Mouse (Mus musculus) embryo, embryonic 10.5 days (tissue): ENCODE measurements around the gene Flna.
A peak's percentile ranks its signal among the peaks of the same experiment; 100 is the strongest.

ENCODE experiments used
- DNase-seq: peaks from one replicate; pipeline ENCODE4 v3.0.0-alpha.2; 2015; ENCODE audit warnings: low spot score

The Flna gene

GRCm38 (mm10) chrX:74249615-74250014, at the start of gene Flna:
TSS of gene Flna (minus strand) at chrX:74249820.
- peak; percentile 61 for DNase-seq

DNA sequence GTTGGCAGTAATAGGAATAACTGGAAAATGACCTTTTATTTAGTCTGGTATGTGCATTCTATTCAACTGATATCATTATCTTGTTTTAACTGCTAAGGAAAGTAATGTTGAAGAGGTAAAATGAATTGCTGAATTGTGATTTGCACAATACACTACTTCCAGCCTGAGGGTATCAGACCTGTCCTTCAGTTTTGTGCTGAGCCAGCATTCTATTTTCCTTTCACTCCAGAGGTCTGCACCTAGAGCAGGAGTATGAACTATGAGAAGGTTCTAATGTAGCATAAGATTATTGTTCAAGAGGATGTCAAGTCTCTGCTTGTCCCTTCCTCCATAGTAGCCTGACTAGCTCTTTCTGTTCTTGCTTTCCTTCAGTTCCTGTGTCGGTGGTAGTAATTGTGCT, 48.7 kb upstream of the Flna start:
- no peak for DNase-seq

DNA sequence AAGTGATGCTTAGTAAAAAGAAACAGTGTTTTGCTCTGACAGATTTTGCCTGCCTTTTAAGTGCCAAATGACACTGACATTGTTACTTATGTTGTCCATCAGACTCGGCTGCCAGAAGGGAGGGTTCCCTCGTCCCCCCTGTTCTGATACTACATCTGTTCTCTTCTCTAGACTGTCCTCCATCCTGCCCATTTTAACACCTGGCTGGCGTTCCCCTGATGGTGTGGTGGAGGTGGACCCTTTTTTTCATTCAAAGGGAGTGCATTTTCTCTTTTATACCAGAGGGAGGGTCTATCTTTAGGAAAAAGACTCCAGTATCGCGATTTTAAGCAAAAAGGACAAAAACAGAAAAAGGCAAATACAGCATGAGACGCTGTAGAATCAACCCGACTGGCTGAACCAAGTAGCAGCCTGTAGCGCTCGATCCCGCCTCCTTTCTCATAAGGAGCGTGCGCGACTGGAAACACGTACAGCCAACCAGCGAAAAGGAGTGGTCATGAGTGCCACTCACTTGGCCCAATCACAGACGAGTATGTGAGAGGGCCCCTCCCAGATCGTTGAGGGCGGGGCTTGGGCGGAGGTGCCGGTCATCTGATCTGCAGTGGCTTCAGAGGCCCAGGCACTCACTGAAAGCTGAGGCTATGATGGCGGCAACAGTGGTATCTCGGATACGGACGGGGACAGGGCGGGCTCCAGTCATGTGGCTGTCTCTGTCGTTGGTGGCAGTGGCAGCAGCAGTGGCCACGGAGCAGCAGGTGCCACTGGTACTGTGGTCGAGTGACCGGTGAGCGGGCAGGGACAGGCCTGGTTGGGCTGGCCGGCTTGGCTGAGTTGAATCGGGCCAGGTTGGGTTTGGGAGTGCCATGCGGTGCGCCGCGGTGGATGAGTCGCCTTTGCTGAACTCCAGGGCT, 47.2 kb upstream of the Flna start, which contains the start of gene Atp6ap1:
Gene Atp6ap1 (plus strand): TSS at position 560 of the 911 bp plus-strand sequence.
- peak; percentile 95 for DNase-seq

DNA sequence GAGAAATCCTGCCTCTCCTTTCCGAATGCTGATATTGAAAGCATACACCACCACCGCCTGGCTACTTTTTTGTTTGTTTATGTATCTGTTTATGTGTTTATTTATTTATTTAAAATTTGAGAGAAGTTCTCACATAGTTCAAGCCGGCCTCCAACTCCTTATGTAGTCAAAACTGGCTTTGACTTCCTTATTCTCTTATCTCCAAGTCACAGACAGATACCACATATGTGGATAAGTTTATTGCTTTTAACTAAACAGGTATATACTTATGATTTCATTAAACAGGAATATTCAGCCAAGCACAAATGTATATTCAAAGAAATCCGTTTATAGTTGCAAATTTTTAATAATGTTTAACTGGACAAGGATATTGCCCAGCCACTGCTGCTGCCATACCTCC, 43.8 kb upstream of the Flna start:
- DNase-seq: no peak

DNA sequence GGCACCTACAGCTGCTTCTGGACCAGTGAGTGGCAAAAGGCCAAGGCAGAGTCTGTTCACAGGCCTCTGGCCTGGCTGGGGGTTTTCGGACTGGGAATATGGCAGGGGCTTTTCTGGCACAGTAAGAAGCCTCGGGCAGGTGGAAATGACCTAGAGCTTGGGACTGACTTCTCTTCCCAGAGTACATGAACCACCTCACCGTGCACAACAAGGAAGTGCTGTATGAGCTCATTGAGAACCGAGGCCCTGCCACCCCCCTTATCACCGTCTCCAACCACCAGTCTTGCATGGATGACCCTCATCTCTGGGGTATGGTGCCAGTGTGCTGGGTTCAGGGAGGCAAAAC, 33.4 kb upstream of the Flna start:
- DNase-seq: no peak

- DNase-seq: peak; percentile 88
These were observed 32.9 kb upstream of the Flna start for GRCm38 (mm10) chrX:74282395-74283091.

- peak; percentile 70 for DNase-seq
These were observed 32.2 kb upstream of the Flna start, which contains the start of the genes Taz and Dnase1l1 for GRCm38 (mm10) chrX:74281732-74282394. TSS of gene Taz (plus strand) at chrX:74281912. TSS of gene Dnase1l1 (minus strand) at chrX:74282337.

GRCm38 (mm10) chrX:74281041-74281731, 31.6 kb upstream of the Flna start:
- no peak for DNase-seq

DNA sequence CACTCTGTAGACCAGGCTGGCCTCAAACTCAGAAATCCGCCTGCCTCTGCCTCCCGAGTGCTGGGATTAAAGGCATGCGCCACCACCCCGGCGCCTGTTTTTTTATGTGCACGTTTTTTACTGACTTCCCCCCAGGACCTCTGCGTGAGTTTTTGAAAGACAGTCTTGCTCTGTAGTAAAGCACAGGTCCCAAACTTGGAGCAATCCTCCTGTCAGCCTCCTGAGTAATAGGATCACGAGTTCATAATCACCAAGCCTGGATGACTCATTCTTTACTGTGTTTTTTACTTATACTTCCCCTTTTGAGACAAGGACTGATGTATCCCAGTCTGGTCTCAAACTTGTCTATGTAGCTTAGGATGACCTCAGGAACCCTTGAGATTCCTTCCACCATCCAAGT, 28.3 kb upstream of the Flna start:
- no peak for DNase-seq

DNA sequence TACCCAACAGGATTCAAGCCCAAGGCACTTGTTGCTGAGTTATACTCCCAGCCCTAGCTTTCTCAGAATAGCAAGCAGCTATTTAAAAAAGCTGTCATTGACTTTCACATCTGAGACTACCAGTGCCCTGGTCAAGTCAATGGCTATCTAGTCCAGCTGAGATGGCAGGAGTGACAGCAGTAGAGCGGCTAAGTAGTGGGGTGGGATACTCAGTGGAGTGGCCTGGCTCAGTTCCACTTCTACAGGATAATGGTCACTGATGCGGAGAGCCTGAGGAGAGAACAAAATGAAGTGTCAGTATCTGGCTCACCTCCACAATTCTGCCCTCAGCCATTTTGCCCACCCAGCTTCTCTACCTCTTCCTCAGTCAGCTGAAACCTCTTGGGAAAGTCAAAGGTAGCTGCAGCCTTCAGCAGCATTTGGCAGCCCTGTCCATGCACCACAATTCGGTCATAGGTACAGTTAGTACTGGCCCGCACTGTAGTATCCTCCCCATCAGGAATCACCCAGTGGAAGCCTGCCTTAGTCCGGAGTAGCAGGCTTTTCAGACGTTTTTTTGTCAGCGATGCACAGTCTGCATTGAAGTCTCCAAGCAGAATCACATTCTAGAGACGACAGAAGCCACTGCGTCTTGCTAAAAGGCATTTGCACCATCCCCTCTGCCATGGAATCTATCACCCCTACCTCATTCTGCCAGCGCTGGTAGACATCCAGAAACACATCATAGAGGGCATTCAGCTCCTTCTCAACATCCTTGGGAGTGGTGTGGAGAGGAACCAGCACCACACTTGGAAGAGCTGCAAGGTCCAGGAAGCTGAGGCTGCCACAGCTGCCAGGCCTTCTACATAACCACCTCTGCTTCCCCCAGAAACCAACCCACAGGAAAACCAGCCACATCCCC, 24.1 kb upstream of the Flna start:
- DNase-seq: peak; percentile 15

DNA sequence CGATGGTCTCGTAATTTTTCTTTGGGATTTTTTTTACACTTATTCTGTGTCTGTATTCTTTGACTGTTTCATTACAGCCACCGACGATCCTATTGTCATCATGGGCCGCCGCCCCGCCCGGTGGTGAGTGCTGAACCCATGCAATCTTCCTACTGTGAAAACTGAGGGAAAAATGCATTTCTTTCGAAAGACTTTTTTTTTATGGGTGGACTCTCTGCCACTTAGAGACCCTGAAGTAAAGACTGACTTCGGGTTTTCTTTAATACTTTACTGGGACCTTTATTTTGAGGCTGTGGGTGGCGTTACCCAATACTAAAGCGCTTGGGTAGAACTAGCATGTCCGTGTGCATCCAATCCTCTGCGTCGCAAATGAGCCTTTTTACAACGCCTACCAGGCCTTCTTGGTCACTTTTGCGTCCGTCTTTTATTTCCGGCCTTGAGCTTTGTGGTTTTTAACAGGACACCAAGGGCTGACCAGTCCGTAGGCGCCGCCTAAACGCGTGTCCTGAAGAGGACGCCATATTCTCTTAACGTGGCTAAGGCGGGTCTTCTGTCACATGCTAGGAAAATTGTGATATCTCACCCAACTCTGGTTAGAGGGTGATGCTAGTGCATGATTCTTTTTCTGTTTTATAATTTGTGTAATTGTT, 21.4 kb upstream of the Flna start:
- peak; percentile 59 for DNase-seq

DNA sequence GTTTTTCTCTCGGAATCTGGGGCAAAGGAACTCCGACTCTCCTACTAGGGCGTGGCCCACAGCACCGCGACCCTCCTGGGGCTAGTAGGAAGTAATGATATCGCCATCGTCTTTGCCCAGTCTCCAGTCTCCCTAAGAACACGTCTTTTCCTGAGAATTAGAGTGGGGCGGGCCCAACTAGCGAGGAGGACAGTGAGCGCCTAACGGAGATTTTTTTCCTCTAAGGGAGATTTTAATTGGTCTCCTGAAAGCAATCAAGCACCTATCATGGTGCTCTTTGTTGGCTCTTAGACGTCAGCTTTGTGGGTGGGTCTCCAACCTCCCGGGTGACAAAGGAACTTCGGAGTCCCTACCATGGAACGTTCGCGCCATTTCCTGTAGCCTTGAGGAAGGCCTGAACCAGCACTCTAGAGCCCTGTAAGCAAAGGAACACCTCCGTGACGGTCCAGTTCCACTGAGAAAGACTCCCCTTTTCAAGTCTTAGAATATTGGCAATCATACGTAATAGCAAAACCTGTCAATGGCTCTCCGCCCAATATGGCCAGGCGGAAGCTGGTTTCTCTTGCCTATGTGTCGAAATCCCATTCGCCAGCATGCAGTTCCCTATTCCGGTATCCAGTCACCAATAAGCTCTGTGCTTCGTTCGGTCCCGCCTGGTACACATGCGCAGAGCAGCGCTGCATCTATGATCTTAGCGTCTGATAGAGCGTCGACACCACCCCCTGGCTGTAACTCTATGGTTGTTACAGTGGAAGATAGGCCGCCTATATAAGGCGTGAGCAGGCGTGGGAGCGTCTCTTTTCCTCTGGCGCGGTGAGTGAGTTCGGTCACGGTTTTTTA, 20.7 kb upstream of the Flna start, which contains the start of gene Rpl10:
Gene Rpl10 (plus strand): TSS at position 751 of the 840 bp plus-strand sequence.
- DNase-seq: peak; percentile 94

DNA sequence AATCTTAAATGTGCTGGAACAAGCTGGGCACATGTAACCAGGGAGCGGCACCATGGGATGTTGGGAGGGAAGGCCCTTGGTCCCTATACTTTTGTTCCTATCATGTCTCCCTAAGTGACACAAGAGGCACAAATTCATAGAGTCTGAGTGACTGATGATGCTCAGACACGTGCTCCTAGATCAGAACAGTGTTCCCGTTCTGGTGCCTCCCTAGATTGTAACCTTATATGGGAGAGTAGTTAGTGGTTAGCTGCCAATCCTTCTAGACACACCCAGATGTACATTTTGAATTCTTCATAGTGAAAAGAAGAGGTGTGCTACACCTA, 20.1 kb upstream of the Flna start:
- DNase-seq: no peak

GRCm38 (mm10) chrX:74257746-74258145, 8.1 kb upstream of the Flna start:
- no peak for DNase-seq

- DNase-seq: peak; percentile 17
These were observed 5.4 kb upstream of the Flna start for GRCm38 (mm10) chrX:74254888-74255565.

DNA sequence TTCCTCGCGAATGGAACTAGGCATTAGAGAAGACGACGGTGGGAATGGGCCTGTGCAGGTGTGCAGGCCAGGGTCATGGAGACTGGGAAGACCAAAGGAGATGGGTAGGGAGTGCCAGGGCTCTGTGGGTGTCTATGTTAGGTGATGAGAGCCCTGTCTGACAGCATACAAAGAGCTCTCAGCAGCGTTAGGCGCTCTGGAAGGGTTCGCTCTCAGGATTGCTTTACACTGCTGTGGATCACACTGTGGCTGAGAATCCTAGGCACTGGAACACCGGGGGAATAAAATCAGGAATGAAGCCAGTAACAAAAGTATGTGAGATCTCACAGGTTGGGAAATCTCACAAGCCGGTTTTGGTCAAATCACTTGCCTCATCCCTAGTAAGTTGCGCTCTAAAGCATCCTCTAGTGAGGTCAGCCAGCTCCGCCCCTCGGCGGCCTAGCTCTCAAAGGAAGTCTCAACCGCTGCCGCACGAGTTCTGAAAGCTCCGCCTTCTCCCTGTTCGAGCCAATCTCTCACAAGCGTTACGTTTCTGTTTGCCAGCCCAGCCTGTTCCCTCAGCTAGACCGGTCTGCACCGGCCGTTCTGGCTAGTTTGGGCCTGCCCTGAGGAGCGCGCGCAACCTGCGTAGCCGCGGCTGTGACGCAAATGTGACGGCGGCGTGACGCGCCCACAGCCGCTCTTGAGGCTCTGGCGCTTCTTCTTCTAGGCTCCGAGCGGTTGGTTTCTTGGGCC, 4.7 kb upstream of the Flna start, which contains the start of gene Emd:
Gene Emd (plus strand): TSS at position 535 of the 735 bp plus-strand sequence.
- peak; percentile 93 for DNase-seq

GRCm38 (mm10) chrX:74248651-74249050, 969 bp downstream of the Flna start:
- DNase-seq: peak; percentile 78

DNA sequence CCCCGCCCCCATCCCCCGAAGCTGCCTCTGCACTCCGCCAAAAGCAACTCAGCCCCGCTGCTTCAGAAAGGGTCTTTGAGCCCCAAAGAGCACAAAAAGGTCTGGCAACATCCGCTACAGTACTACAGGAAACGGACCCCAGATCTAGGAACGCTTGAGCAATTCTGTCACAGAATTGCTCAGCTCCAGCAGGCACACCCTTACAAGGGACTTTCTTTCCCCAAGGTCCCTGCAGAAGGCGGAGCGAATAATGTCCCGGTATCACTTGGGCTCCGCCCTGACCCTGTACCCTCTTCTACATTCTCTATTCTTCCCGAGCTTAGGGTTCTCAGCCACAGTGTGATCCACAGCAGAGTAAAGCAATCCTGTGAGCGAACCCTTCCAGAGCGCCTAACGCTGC, 2.9 kb downstream of the Flna start:
- DNase-seq: no peak
